Mouse (Mus musculus): ENCODE data around the gene Meiob.

- no peak for TF ChIP-seq MAFK (IDR thresholded peaks at IDR 0.05; ENCODE audit: insufficient read depth, low read depth, low read length)
- TF ChIP-seq ZNF384 (IDR thresholded peaks at IDR 0.05; ENCODE audit: low read depth, low read length) = no peak
Measured at GRCm38 (mm10) chr17:24773241-24773640, 30.8 kb upstream of the Meiob start.
